ENCODE assay signal across 15 mouse cellular contexts in genomic region chr11:107676207-107676940, GRCm38 (mm10). TPM values are rescaled to one million over a fixed set of nuclear protein-coding genes. Genes with fewer than 3 reads are reported as not detected.
DNase-seq lines count a peak whose midpoint lies in the region; ATAC-seq and TF ChIP-seq lines count a peak whose summit lies in the region.
"Had no signal": no experiment of that assay in that cellular context is flagged by ENCODE, and none has a peak within 500 bp of the region (broad histone marks: within the 10 kb centered on the region; RNA-seq: fewer than 3 reads in every experiment).

No protein-coding gene starts in this region.

- H3K9ac ChIP-seq in forebrain, postnatal 0 days: no peak overlapping the region
- no peak overlapping the region for H3K9ac ChIP-seq in midbrain, embryonic 15.5 days
- no peak overlapping the region for H3K9ac ChIP-seq in heart, embryonic 11.5 days (ENCODE audit: low read depth, low read length)
- H3K9ac ChIP-seq: embryonic facial prominence, embryonic 15.5 days; liver, embryonic 14.5 days had no signal

- 25% methylated on average over 17 of the region's 17 CpGs for WGBS in forebrain, postnatal 0 days
- WGBS in midbrain, embryonic 15.5 days: 32% methylated on average over 17 of the region's 17 CpGs
- 77% methylated on average over 17 of the region's 17 CpGs for WGBS in heart, embryonic 11.5 days (ENCODE audit: insufficient replicate concordance)

- no peak overlapping the region for H3K27ac ChIP-seq in layer of hippocampus, adult 2 months
- peak overlapping the region; percentile 40; the same call in 1 of the 2 replicates for H3K27ac ChIP-seq in forebrain, postnatal 0 days (ENCODE audit: low read depth, low read length)
- H3K27ac ChIP-seq in midbrain, embryonic 15.5 days: no peak overlapping the region; the same call in 1 of the 2 replicates
- no peak overlapping the region for H3K27ac ChIP-seq in heart, embryonic 11.5 days (ENCODE audit: low read depth, low read length)
- H3K27ac ChIP-seq: embryonic facial prominence, embryonic 15.5 days; liver, embryonic 14.5 days had no signal

- peak overlapping the region; percentile 23; the same call in 1 of the 2 replicates for H3K4me3 ChIP-seq in layer of hippocampus, adult 2 months
- H3K4me3 ChIP-seq in forebrain, postnatal 0 days (ENCODE audit: low read depth, low read length): peak overlapping the region; percentile 11
- H3K4me3 ChIP-seq in midbrain, embryonic 15.5 days: no peak overlapping the region
- no peak overlapping the region for H3K4me3 ChIP-seq in heart, embryonic 11.5 days (ENCODE audit: low read depth, low read length)
- H3K4me3 ChIP-seq: embryonic facial prominence, embryonic 15.5 days had no signal

- H3K27me3 ChIP-seq in forebrain, postnatal 0 days (ENCODE audit: insufficient read depth, low read length): no peaks in the 10 kb centered on the region
- H3K27me3 ChIP-seq in midbrain, embryonic 15.5 days (replicated peaks): no peaks in the 10 kb centered on the region
- H3K27me3 ChIP-seq in heart, embryonic 11.5 days (ENCODE audit: control insufficient read depth, insufficient read depth, low read length): no peaks in the 10 kb centered on the region
- H3K27me3 ChIP-seq: embryonic facial prominence, embryonic 15.5 days had no signal

- H3K4me2 ChIP-seq in forebrain, postnatal 0 days (ENCODE audit: low read depth): peak overlapping the region; percentile 28
- peak overlapping the region; percentile 22 for H3K4me2 ChIP-seq in midbrain, embryonic 15.5 days
- H3K4me2 ChIP-seq in heart, embryonic 11.5 days: no peak overlapping the region
- H3K4me2 ChIP-seq: embryonic facial prominence, embryonic 15.5 days had no signal

- H3K9me3 ChIP-seq in forebrain, postnatal 0 days (ENCODE audit: low read length): no peaks in the 10 kb centered on the region
- H3K9me3 ChIP-seq in midbrain, embryonic 15.5 days: no peaks in the 10 kb centered on the region
- no peaks in the 10 kb centered on the region for H3K9me3 ChIP-seq in heart, embryonic 11.5 days (replicated peaks; ENCODE audit: control insufficient read depth, low read length)
- H3K9me3 ChIP-seq: embryonic facial prominence, embryonic 15.5 days had no signal

- DNase-seq in layer of hippocampus, adult 2 months (ENCODE audit: low spot score in 2 of 2): no peak
- DNase-seq in layer of hippocampus, adult 9-11 months: no peak
- DNase-seq in brain, adult 2 months (ENCODE audit: low read depth, low spot score): peak; percentile 39
- DNase-seq in forebrain, postnatal 0 days: peak; percentile 43
- DNase-seq in thymus, postnatal 14 days: no peak
- DNase-seq in adrenal gland, adult 8-10 months: no peak
- DNase-seq: cerebellum, adult 9-10 months; gastrocnemius, postnatal 14 days; thymus, postnatal 25 days had no signal

- peaks cover 4% of the 10 kb centered on the region; the same call in 1 of the 2 replicates for H3K36me3 ChIP-seq in forebrain, postnatal 0 days (ENCODE audit: insufficient read depth)
- peaks cover 8% of the 10 kb centered on the region; the same call in 1 of the 2 replicates for H3K36me3 ChIP-seq in midbrain, embryonic 15.5 days (replicated peaks)
- H3K36me3 ChIP-seq in heart, embryonic 11.5 days (ENCODE audit: control insufficient read depth, insufficient read depth, low read length): peaks cover 13% of the 10 kb centered on the region

- TF ChIP-seq CTCF in layer of hippocampus, adult 2 months (conservative IDR thresholded peaks at IDR 0.05): no peak
- TF ChIP-seq CTCF in forebrain, postnatal 0 days (IDR thresholded peaks at IDR 0.05; ENCODE audit: low read depth): no peak

- ATAC-seq in forebrain, postnatal 0 days: peak; percentile 68
- 0 out of 2 replicates have a peak, but pooled peaks have one; percentile 20 for ATAC-seq in midbrain, embryonic 15.5 days (replicated peaks)
- no peak for ATAC-seq in heart, embryonic 11.5 days (replicated peaks; ENCODE audit: insufficient number of reproducible peaks, low FRiP score, low TSS enrichment)

- peaks cover 5% of the 10 kb centered on the region; the same call in 1 of the 2 replicates for H3K4me1 ChIP-seq in forebrain, postnatal 0 days (ENCODE audit: insufficient read depth)
- H3K4me1 ChIP-seq in midbrain, embryonic 15.5 days: peaks cover 15% of the 10 kb centered on the region
- no peaks in the 10 kb centered on the region for H3K4me1 ChIP-seq in heart, embryonic 11.5 days (ENCODE audit: control insufficient read depth, insufficient read depth, low read length)
- H3K4me1 ChIP-seq: embryonic facial prominence, embryonic 15.5 days had no signal

RNA-seq across cellular contexts. Expression of gene Cacng1, which starts 39.9 kb away (rescaled TPM):
- not detected for total RNA-seq in layer of hippocampus, adult 2 months (2021)
- total RNA-seq in forebrain, postnatal 0 days (2014; rRNA removed): 1.4 and 2.1 TPM in 2 replicates
- 1.1 and 1.3 TPM in 2 replicates for polyA plus RNA-seq in forebrain, postnatal 0 days (2015; fragmentation: Nextera tagmentation; extraction: Ambion mirVana)
- polyA plus RNA-seq in midbrain, embryonic 15.5 days (2015; fragmentation: Nextera tagmentation; extraction: Ambion mirVana): 0.22 and 0.23 TPM in 2 replicates
- under 1 TPM in 2 of 4 experiments, not detected in 2; 0.21 to 0.28 TPM for total RNA-seq in adrenal gland, adult 8-10 months (2022)
- polyA plus RNA-seq in heart, embryonic 11.5 days (2014; fragmentation: Nextera tagmentation; extraction: Ambion mirVana): not detected in 2 replicates
- total RNA-seq: heart, postnatal 25 days had no signal
- polyA plus RNA-seq: kidney, embryonic 14.5 days; liver, embryonic 14.5 days had no signal

Comparison
In these comparisons a context has a peak if more than half of its experiments do, and no peak if none do; other contexts are left out.
1. DNase-seq: peak in brain, adult 2 months (single experiment) and forebrain, postnatal 0 days (single experiment); none in layer of hippocampus, adult 2 months (0 of 2), layer of hippocampus, adult 9-11 months (single experiment), thymus, postnatal 14 days (single experiment) and adrenal gland, adult 8-10 months (single experiment).
2. H3K4me3 ChIP-seq: peak in layer of hippocampus, adult 2 months (single experiment) and forebrain, postnatal 0 days (single experiment); none in midbrain, embryonic 15.5 days (single experiment) and heart, embryonic 11.5 days (single experiment).